In genomic region chr11:72946560-72947119, GRCm38 (mm10) we compare ENCODE assay signal across 9 mouse cellular contexts. TPM values are rescaled to one million over a fixed set of nuclear protein-coding genes. Genes with fewer than 3 reads are reported as not detected.
DNase-seq lines count a peak whose midpoint lies in the region; ATAC-seq and TF ChIP-seq lines count a peak whose summit lies in the region.
"Had no signal": no experiment of that assay in that cellular context is flagged by ENCODE, and none has a peak within 500 bp of the region (broad histone marks: within the 10 kb centered on the region; RNA-seq: fewer than 3 reads in every experiment).

No protein-coding gene starts in this region.

- TF ChIP-seq POLR2A in bone marrow macrophage, adult 2 months (IDR thresholded peaks at IDR 0.05; ENCODE audit: borderline replicate concordance, low read depth, low read length) = no peak

- no peaks in the 10 kb centered on the region for H3K36me3 ChIP-seq in kidney, embryonic 16.5 days (ENCODE audit: insufficient read depth, low read length)
- no peaks in the 10 kb centered on the region for H3K36me3 ChIP-seq in kidney, embryonic 14.5 days (ENCODE audit: control insufficient read depth, insufficient read depth, low read length)

- H3K9ac ChIP-seq in kidney, embryonic 16.5 days (replicated peaks; ENCODE audit: low read length) = no peak overlapping the region
- H3K9ac ChIP-seq in kidney, embryonic 14.5 days (ENCODE audit: low read depth, low read length) = no peak overlapping the region

- no peaks in the 10 kb centered on the region for H3K27me3 ChIP-seq in kidney, embryonic 16.5 days (ENCODE audit: insufficient read depth, low read length)
- no peaks in the 10 kb centered on the region for H3K27me3 ChIP-seq in kidney, embryonic 14.5 days (ENCODE audit: control insufficient read depth, insufficient read depth, low read length)

- no peaks in the 10 kb centered on the region for H3K9me3 ChIP-seq in kidney, embryonic 16.5 days (ENCODE audit: low read length)
- H3K9me3 ChIP-seq in kidney, embryonic 14.5 days (ENCODE audit: control insufficient read depth, low read length) = no peaks in the 10 kb centered on the region

- no peak overlapping the region for H3K4me3 ChIP-seq in kidney, embryonic 16.5 days (ENCODE audit: low read length)
- no peak overlapping the region for H3K4me3 ChIP-seq in kidney, embryonic 14.5 days (ENCODE audit: low read length)
- H3K4me3 ChIP-seq in bone marrow macrophage, adult 2 months (ENCODE audit: insufficient read depth, low read length) = no peak overlapping the region; the same call in 1 of the 2 replicates

- DNase-seq in right cerebral cortex, postnatal 4 days = no peak
- no peak for DNase-seq in right cerebral cortex, postnatal 25 days
- DNase-seq: adrenal gland, adult 2 months; cerebellum, adult 2 months had no signal

- H3K27ac ChIP-seq in kidney, embryonic 16.5 days (ENCODE audit: low read length) = peak overlapping the region; percentile 57; the same call in 1 of the 2 replicates
- no peak overlapping the region for H3K27ac ChIP-seq in kidney, embryonic 14.5 days (ENCODE audit: low read depth, low read length)
- H3K27ac ChIP-seq in bone marrow macrophage, adult 2 months (ENCODE audit: insufficient read depth, low read depth, low read length) = peak overlapping the region; percentile 43

- ATAC-seq in kidney, embryonic 16.5 days (ENCODE audit: low FRiP score, low TSS enrichment) = no peak
- ATAC-seq in kidney, embryonic 14.5 days (ENCODE audit: low FRiP score, low TSS enrichment) = no peak
- ATAC-seq in hematopoietic stem cell, adult 5-6 weeks (replicated peaks in 1 of 2; ENCODE audit: insufficient read depth in 1 of 2, low FRiP score in 2 of 2, low TSS enrichment in 1 of 2, low read depth in 1 of 2, poor library complexity in 2 of 2, severe bottlenecking in 2 of 2) = peak; percentile 46 to 72
- ATAC-seq in megakaryocyte-erythroid progenitor cell, adult 5-6 weeks (replicated peaks; ENCODE audit: low FRiP score, low TSS enrichment, poor library complexity, severe bottlenecking) = peak; percentile 7; the same call in 1 of the 2 replicates

- TF ChIP-seq CTCF in bone marrow macrophage, adult 2 months (IDR thresholded peaks at IDR 0.05; ENCODE audit: low read depth, low read length) = no peak

- peaks cover 29% of the 10 kb centered on the region for H3K4me1 ChIP-seq in kidney, embryonic 16.5 days (ENCODE audit: insufficient read depth, low read length)
- H3K4me1 ChIP-seq in kidney, embryonic 14.5 days (ENCODE audit: control insufficient read depth, insufficient read depth, low read length) = peaks cover 35% of the 10 kb centered on the region
- peaks cover 33% of the 10 kb centered on the region for H3K4me1 ChIP-seq in bone marrow macrophage, adult 2 months (ENCODE audit: control insufficient read depth, insufficient read depth, low read length)

- WGBS in kidney, embryonic 16.5 days = 48% methylated on average over 6 of the region's 6 CpGs
- WGBS in kidney, embryonic 14.5 days = 38% methylated on average over 6 of the region's 6 CpGs

- H3K4me2 ChIP-seq in kidney, embryonic 16.5 days (replicated peaks; ENCODE audit: low read depth, low read length) = no peak overlapping the region
- H3K4me2 ChIP-seq in kidney, embryonic 14.5 days (replicated peaks; ENCODE audit: low read depth, low read length) = no peak overlapping the region

RNA-seq across cellular contexts. Expression of gene Atp2a3, which starts 14.3 kb away (rescaled TPM):
- polyA plus RNA-seq in kidney, embryonic 16.5 days (2015; fragmentation: Nextera tagmentation; extraction: Ambion mirVana) = 5.4 and 5.9 TPM in 2 replicates
- 1.3 and 2.2 TPM in 2 replicates for polyA plus RNA-seq in kidney, embryonic 14.5 days (2014; fragmentation: Nextera tagmentation; extraction: Ambion mirVana)
- 6.7 TPM in 2 replicates for polyA plus RNA-seq in bone marrow macrophage, adult 2 months (2012; ENCODE audit: insufficient read depth, insufficient read length, missing spikeins)
- 79.5 and 106 TPM in 2 replicates for total RNA-seq in hematopoietic stem cell, adult 5-6 weeks (2017)
- 16.4 and 28.3 TPM in 2 replicates for total RNA-seq in megakaryocyte-erythroid progenitor cell, adult 5-6 weeks (2014; fragmentation: Nextera tagmentation)
- 14.9 and 15.7 TPM in 2 replicates for total RNA-seq in megakaryocyte-erythroid progenitor cell, adult 5-6 weeks (2017)

RNA-seq across cellular contexts. Expression of gene P2rx1, which starts 52.3 kb away (rescaled TPM):
- 1.7 and 3.1 TPM in 2 replicates for polyA plus RNA-seq in kidney, embryonic 16.5 days (2015; fragmentation: Nextera tagmentation; extraction: Ambion mirVana)
- polyA plus RNA-seq in kidney, embryonic 14.5 days (2014; fragmentation: Nextera tagmentation; extraction: Ambion mirVana) = 0.61 and 0.76 TPM in 2 replicates
- 0.39 TPM in 1 of 2 replicates, not detected in the other for polyA plus RNA-seq in bone marrow macrophage, adult 2 months (2012; ENCODE audit: insufficient read depth, insufficient read length, missing spikeins)
- 11.3 and 12.7 TPM in 2 replicates for total RNA-seq in hematopoietic stem cell, adult 5-6 weeks (2017)
- total RNA-seq in megakaryocyte-erythroid progenitor cell, adult 5-6 weeks (2014; fragmentation: Nextera tagmentation) = 1.8 and 3.1 TPM in 2 replicates
- total RNA-seq in megakaryocyte-erythroid progenitor cell, adult 5-6 weeks (2017) = 2.2 TPM in 1 of 2 replicates, not detected in the other

Comparison
In these comparisons a context has a peak if more than half of its experiments do, and no peak if none do; other contexts are left out.
1. ATAC-seq: peak in hematopoietic stem cell, adult 5-6 weeks (2 of 2) and megakaryocyte-erythroid progenitor cell, adult 5-6 weeks (single experiment); none in kidney, embryonic 16.5 days (single experiment) and kidney, embryonic 14.5 days (single experiment).